Mouse (Mus musculus) monocyte, adult 5-6 weeks (primary cell): ENCODE results near the gene Cops7b. TPM values are rescaled to one million over a fixed set of nuclear protein-coding genes. Genes with fewer than 3 reads are reported as not detected.
A peak's percentile ranks its signal among the peaks of the same experiment; 100 is the strongest.

Experiments used
- ATAC-seq: fragments of 153-309, 156-312 bp; replicated peaks from 2 replicates; pipeline ENCODE4 v1.8.0; 2017; ENCODE audit warnings: mild to moderate bottlenecking; ENCODE audit not compliant: low TSS enrichment, insufficient number of reproducible peaks, severe bottlenecking, poor library complexity, low FRiP score
- total RNA-seq: library from RNA; stranded (forward); fragments of 200-1000, 200-491, 200-594 nt; gene quantifications from 3 replicates; pipeline ENCODE4 v1.2.3, GENCODE M21; 2017

Gene Cops7b
- total RNA-seq, 1 experiment from 2014 or later: 5.7 TPM

GRCm38 (mm10) chr1:86586992-86587391 is 4.3 kb downstream of the Cops7b start:
- ATAC-seq: peak; percentile 84

- no peak for ATAC-seq
These were observed 11.8 kb downstream of the Cops7b start for GRCm38 (mm10) chr1:86594539-86594938.

GRCm38 (mm10) chr1:86595315-86595714 is 12.6 kb downstream of the Cops7b start:
- ATAC-seq: no peak

- ATAC-seq: no peak
These were observed 13.8 kb downstream of the Cops7b start for GRCm38 (mm10) chr1:86596512-86596911.

GRCm38 (mm10) chr1:86598516-86598915 is 15.8 kb downstream of the Cops7b start:
- ATAC-seq: no peak

GRCm38 (mm10) chr1:86600117-86600516 is 17.4 kb downstream of the Cops7b start:
- no peak for ATAC-seq

- ATAC-seq: no peak
These were observed 28.2 kb downstream of the Cops7b start for GRCm38 (mm10) chr1:86610954-86611353.

- no peak for ATAC-seq
These were observed 29.4 kb downstream of the Cops7b start for GRCm38 (mm10) chr1:86612081-86612480.

GRCm38 (mm10) chr1:86614269-86614668 is 31.6 kb downstream of the Cops7b start:
- ATAC-seq: no peak

GRCm38 (mm10) chr1:86618454-86619125 is 35.9 kb downstream of the Cops7b start:
- ATAC-seq: 0 out of 2 replicates have a peak, but pooled peaks have one; percentile 47

GRCm38 (mm10) chr1:86622296-86622695 is 39.6 kb downstream of the Cops7b start:
- no peak for ATAC-seq

- no peak for ATAC-seq
These were observed 40.6 kb downstream of the Cops7b start for GRCm38 (mm10) chr1:86623001-86624000.

- ATAC-seq: no peak
These were observed 45.6 kb downstream of the Cops7b start for GRCm38 (mm10) chr1:86628270-86628669.

GRCm38 (mm10) chr1:86629936-86630335 is 47.2 kb downstream of the Cops7b start:
- ATAC-seq: no peak

- no peak for ATAC-seq
These were observed 47.8 kb downstream of the Cops7b start for GRCm38 (mm10) chr1:86630527-86630926.

GRCm38 (mm10) chr1:86632732-86633380 is 50.2 kb downstream of the Cops7b start:
- ATAC-seq: no peak

GRCm38 (mm10) chr1:86633434-86633833 is 50.7 kb downstream of the Cops7b start:
- ATAC-seq: no peak

GRCm38 (mm10) chr1:86633840-86634750 is 51.4 kb downstream of the Cops7b start:
- no peak for ATAC-seq
